Mouse (Mus musculus): ENCODE measurements around the gene Srsf4. TPM values are rescaled to one million over a fixed set of nuclear protein-coding genes. Genes with fewer than 3 reads are reported as not detected.

The Srsf4 gene
- polyA plus RNA-seq, 1 experiment, result 55.4 TPM

- Histone ChIP-seq H3K36me3 (ENCODE audit: control insufficient read depth, insufficient read depth) (peaks cover 68% of the 10 kb centered on the region), H3K27me3 (ENCODE audit: control insufficient read depth, insufficient read depth, insufficient read length) (no peaks in the 10 kb centered on the region), H3K79me3 (ENCODE audit: low read depth) (no peaks in the 10 kb centered on the region), H3ac (ENCODE audit: control insufficient read depth, insufficient read length, low read depth) (no peak overlapping the region), H3K79me2 (ENCODE audit: control insufficient read depth, insufficient read depth) (no peaks in the 10 kb centered on the region), H3K4me3 (ENCODE audit: insufficient read depth, poor library complexity, severe bottlenecking) (no peak overlapping the region)
- TF ChIP-seq MAX (IDR thresholded peaks at IDR 0.05), result no peak
These were observed 27.7 kb downstream of the Srsf4 start for GRCm38 (mm10) chr4:131901090-131901489.

GRCm38 (mm10) chr4:131904478-131904877, 31.1 kb downstream of the Srsf4 start:
- no peaks in the 10 kb centered on the region for H3K79me2 ChIP-seq (ENCODE audit: control insufficient read depth, insufficient read depth)
- no peaks in the 10 kb centered on the region for H3K79me3 ChIP-seq (ENCODE audit: low read depth)
- no peak overlapping the region for H3ac ChIP-seq (ENCODE audit: control insufficient read depth, insufficient read length, low read depth)
- no peak for TF ChIP-seq CEBPB (IDR thresholded peaks at IDR 0.05; ENCODE audit: low read depth)
- no peak overlapping the region for H3K4me3 ChIP-seq (ENCODE audit: insufficient read depth, poor library complexity, severe bottlenecking)
- H3K36me3 ChIP-seq (ENCODE audit: control insufficient read depth, insufficient read depth), result peaks cover 44% of the 10 kb centered on the region
- H3K27me3 ChIP-seq (ENCODE audit: control insufficient read depth, insufficient read depth, insufficient read length), result no peaks in the 10 kb centered on the region

GRCm38 (mm10) chr4:131906423-131906822, 33.0 kb downstream of the Srsf4 start:
- Histone ChIP-seq H3K27me3 (ENCODE audit: control insufficient read depth, insufficient read depth, insufficient read length) (no peaks in the 10 kb centered on the region), H3K79me3 (ENCODE audit: low read depth) (no peaks in the 10 kb centered on the region), H3K36me3 (ENCODE audit: control insufficient read depth, insufficient read depth) (peaks cover 26% of the 10 kb centered on the region), H3ac (ENCODE audit: control insufficient read depth, insufficient read length, low read depth) (no peak overlapping the region), H3K79me2 (ENCODE audit: control insufficient read depth, insufficient read depth) (no peaks in the 10 kb centered on the region), H3K4me3 (ENCODE audit: insufficient read depth, poor library complexity, severe bottlenecking) (no peak overlapping the region)
- TF ChIP-seq MAX (IDR thresholded peaks at IDR 0.05) (peak; percentile 11), FOSL1 (IDR thresholded peaks at IDR 0.05; ENCODE audit: insufficient read depth, low read length, poor library complexity, severe bottlenecking) (no peak), MYOD1 (IDR thresholded peaks at IDR 0.05; ENCODE audit: control insufficient read depth, insufficient read length, low read depth) (no peak)

GRCm38 (mm10) chr4:131907912-131908311, 34.5 kb downstream of the Srsf4 start:
- Histone ChIP-seq H3K79me2 (ENCODE audit: control insufficient read depth, insufficient read depth) (no peaks in the 10 kb centered on the region), H3K79me3 (ENCODE audit: low read depth) (no peaks in the 10 kb centered on the region), H3K36me3 (ENCODE audit: control insufficient read depth, insufficient read depth) (peaks cover 14% of the 10 kb centered on the region), H3K4me3 (ENCODE audit: insufficient read depth, poor library complexity, severe bottlenecking) (no peak overlapping the region), H3K27me3 (ENCODE audit: control insufficient read depth, insufficient read depth, insufficient read length) (no peaks in the 10 kb centered on the region), H3ac (ENCODE audit: control insufficient read depth, insufficient read length, low read depth) (no peak overlapping the region)
- TF ChIP-seq MYOD1 (IDR thresholded peaks at IDR 0.05; ENCODE audit: control insufficient read depth, insufficient read length, low read depth) (no peak), MYOG (IDR thresholded peaks at IDR 0.05; ENCODE audit: control insufficient read depth, extremely low read depth, insufficient read length) (no peak), USF1 (IDR thresholded peaks at IDR 0.05; ENCODE audit: low read depth) (no peak), MAX (IDR thresholded peaks at IDR 0.05) (no peak), CTCF (IDR thresholded peaks at IDR 0.05; ENCODE audit: control insufficient read depth, insufficient read depth, insufficient read length) (no peak)

- Histone ChIP-seq H3K79me2 (ENCODE audit: control insufficient read depth, insufficient read depth) (no peaks in the 10 kb centered on the region), H3K79me3 (ENCODE audit: low read depth) (no peaks in the 10 kb centered on the region), H3K4me3 (ENCODE audit: insufficient read depth, poor library complexity, severe bottlenecking) (no peak overlapping the region), H3K36me3 (ENCODE audit: control insufficient read depth, insufficient read depth) (peaks cover 2% of the 10 kb centered on the region), H3ac (ENCODE audit: control insufficient read depth, insufficient read length, low read depth) (no peak overlapping the region), H3K27me3 (ENCODE audit: control insufficient read depth, insufficient read depth, insufficient read length) (no peaks in the 10 kb centered on the region)
- TF ChIP-seq MYOG (IDR thresholded peaks at IDR 0.05; ENCODE audit: control insufficient read depth, extremely low read depth, insufficient read length) (no peak), FOSL1 (IDR thresholded peaks at IDR 0.05; ENCODE audit: insufficient read depth, low read length, poor library complexity, severe bottlenecking) (no peak), CTCF (IDR thresholded peaks at IDR 0.05; ENCODE audit: control insufficient read depth, insufficient read depth, insufficient read length) (no peak), MYOD1 (IDR thresholded peaks at IDR 0.05; ENCODE audit: control insufficient read depth, insufficient read length, low read depth) (no peak), USF1 (IDR thresholded peaks at IDR 0.05; ENCODE audit: low read depth) (no peak), CEBPB (IDR thresholded peaks at IDR 0.05; ENCODE audit: low read depth) (no peak), MAX (IDR thresholded peaks at IDR 0.05) (no peak)
These were observed 37.0 kb downstream of the Srsf4 start for GRCm38 (mm10) chr4:131910237-131910994.

- Histone ChIP-seq H3K79me3 (ENCODE audit: low read depth) (no peaks in the 10 kb centered on the region), H3ac (ENCODE audit: control insufficient read depth, insufficient read length, low read depth) (no peak overlapping the region), H3K36me3 (ENCODE audit: control insufficient read depth, insufficient read depth) (no peaks in the 10 kb centered on the region), H3K4me3 (ENCODE audit: insufficient read depth, poor library complexity, severe bottlenecking) (no peak overlapping the region), H3K79me2 (ENCODE audit: control insufficient read depth, insufficient read depth) (no peaks in the 10 kb centered on the region), H3K27me3 (ENCODE audit: control insufficient read depth, insufficient read depth, insufficient read length) (no peaks in the 10 kb centered on the region)
- TF ChIP-seq USF1 (IDR thresholded peaks at IDR 0.05; ENCODE audit: low read depth), result no peak
- no peak for TF ChIP-seq FOSL1 (IDR thresholded peaks at IDR 0.05; ENCODE audit: insufficient read depth, low read length, poor library complexity, severe bottlenecking)
- TF ChIP-seq CEBPB (IDR thresholded peaks at IDR 0.05; ENCODE audit: low read depth), result no peak
- TF ChIP-seq CTCF (IDR thresholded peaks at IDR 0.05; ENCODE audit: control insufficient read depth, insufficient read depth, insufficient read length), result no peak
- TF ChIP-seq MAX (IDR thresholded peaks at IDR 0.05), result no peak
- no peak for TF ChIP-seq MYOG (IDR thresholded peaks at IDR 0.05; ENCODE audit: control insufficient read depth, extremely low read depth, insufficient read length)
- no peak for TF ChIP-seq MYOD1 (IDR thresholded peaks at IDR 0.05; ENCODE audit: control insufficient read depth, insufficient read length, low read depth)
These were observed 38.1 kb downstream of the Srsf4 start for GRCm38 (mm10) chr4:131911521-131911920.

All from C2C12 (cell line).